Mouse (Mus musculus): ENCODE results near the gene Gpc1.
A peak's percentile ranks its signal among the peaks of the same experiment; 100 is the strongest.

The Gpc1 gene

DNA sequence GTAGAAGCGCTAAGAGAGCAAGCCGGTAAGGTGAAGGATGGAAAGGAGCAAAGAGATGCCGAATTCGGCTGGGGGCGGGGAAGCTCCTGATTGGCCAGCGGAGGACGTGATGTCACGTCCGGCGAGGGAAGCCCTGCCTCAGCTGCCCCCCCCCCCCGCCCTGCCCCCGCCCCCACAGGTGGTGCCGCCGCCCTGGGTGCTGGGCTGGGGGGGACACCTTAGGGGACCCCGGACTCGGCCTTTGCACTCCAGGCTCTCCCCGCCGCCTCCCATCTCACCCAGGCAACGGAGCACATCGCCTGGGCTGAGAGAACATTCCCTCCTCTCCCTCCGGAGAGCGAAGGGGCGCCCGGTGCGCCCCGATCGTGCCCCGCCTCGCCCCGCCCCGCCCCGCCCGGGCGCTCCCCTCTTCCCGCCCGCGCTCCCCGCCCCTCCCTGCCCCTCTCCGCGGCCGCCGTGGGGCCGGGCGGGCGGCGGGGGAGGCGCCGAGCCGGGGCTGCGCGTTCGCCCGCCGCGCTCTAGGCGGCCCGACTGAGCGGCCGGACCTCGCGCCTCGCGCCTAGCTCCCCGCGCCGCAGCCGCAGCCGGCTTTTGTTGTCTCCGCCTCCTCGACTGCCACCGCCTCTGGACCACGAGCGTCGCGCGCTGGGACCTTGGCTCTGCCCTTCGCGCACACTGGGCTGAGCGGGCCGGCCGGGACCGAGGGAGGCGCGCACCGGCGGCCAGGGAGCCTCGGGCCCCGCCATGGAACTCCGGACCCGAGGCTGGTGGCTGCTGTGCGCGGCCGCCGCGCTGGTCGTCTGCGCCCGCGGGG, at the start of gene Gpc1:
Gpc1 (plus strand) TSS at position 458 of the 814 bp plus-strand sequence.
- DNase-seq (ENCODE audit: low spot score): peak; percentile 11

- no peak for DNase-seq (ENCODE audit: low spot score)
These were observed 49.6 kb upstream of the Gpc1 start for GRCm38 (mm10) chr1:92781862-92782261.

- no peak for DNase-seq (ENCODE audit: low spot score)
These were observed 48.9 kb upstream of the Gpc1 start for GRCm38 (mm10) chr1:92782587-92782986.

GRCm38 (mm10) chr1:92787221-92787620, 44.2 kb upstream of the Gpc1 start:
- DNase-seq (ENCODE audit: low spot score): no peak

GRCm38 (mm10) chr1:92788049-92788448, 43.4 kb upstream of the Gpc1 start:
- no peak for DNase-seq (ENCODE audit: low spot score)

DNA sequence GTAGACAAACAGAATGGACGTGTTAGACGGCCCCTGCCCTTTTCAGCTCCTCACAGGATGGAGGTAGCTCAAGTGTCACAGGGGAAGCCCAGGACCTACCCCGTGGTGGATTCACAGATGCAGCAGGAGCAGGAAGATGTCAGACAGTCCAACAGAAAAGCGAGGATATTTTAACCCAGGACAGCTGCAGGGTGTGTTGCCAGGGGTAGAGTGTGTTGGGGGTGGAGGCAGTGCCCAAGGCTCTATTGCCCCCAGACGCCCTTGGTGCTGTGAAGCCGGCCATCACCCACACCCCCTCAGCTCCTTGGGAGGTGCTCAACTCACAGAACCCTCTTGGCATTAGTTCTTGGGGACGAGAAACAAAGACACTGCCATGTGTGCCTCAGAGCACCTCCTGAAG, 40.8 kb upstream of the Gpc1 start:
- no peak for DNase-seq (ENCODE audit: low spot score)

GRCm38 (mm10) chr1:92791070-92791831, 40.2 kb upstream of the Gpc1 start:
- no peak for DNase-seq (ENCODE audit: low spot score)

DNA sequence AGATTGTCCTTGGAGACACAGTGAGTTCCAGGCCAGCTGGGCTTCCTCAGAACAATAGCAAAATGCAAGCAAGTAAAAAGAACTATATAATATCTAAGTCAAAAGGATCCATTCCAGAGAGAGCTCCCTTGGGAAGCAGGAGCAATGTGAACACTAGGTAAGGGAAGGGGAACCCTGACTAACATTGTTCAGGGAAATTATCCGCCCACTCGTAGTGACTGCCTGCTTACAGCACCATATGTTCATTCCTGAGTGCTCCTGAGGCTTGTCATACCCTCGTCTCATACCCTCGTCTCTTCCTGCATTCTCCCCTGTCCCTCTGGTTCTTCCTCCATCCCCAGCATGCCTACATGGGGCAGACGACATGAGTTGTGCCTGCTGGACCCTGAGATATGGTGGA, 37.7 kb upstream of the Gpc1 start:
- DNase-seq (ENCODE audit: low spot score): no peak

DNA sequence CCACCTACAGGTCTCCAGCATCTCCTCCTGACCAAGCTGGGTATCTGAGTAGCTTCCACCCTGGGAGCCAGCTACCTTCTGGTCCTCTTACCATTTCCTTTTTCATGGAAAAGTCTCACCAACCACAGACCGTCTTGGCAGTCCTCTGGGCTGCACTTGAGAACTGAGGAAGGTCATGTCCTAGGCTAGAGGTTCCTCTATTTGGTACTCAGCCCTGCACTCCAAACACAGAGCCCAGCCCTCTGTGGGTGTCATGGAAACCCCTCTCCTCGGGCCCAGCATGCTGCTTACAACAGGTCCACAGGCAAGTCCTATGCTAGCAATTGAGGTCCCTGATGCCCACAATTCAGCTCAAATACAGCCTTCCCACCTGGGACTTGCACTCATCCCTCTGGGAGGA, 33.0 kb upstream of the Gpc1 start:
- no peak for DNase-seq (ENCODE audit: low spot score)

DNA sequence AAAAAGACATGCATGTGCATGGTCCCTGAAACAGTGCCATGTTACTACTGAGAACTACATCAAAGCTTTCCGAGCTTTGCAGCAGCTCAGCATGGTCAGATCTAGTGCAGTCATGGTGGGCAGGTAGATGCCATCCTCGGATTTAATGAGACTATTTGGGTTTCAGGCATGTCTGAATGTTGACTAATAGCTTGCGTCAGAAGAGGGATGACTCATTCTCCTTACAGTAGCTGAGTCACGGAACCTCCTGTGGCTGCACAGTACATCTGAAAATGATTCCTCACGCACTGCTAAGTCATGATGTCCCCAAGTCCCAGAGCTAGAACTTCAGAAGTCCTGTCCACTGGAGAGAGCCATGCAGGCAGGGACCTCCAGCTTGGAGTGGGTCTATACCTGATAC, 31.8 kb upstream of the Gpc1 start:
- DNase-seq (ENCODE audit: low spot score): no peak

GRCm38 (mm10) chr1:92802362-92802761, 29.1 kb upstream of the Gpc1 start:
- no peak for DNase-seq (ENCODE audit: low spot score)

GRCm38 (mm10) chr1:92803376-92803775, 28.1 kb upstream of the Gpc1 start:
- DNase-seq (ENCODE audit: low spot score): no peak

DNA sequence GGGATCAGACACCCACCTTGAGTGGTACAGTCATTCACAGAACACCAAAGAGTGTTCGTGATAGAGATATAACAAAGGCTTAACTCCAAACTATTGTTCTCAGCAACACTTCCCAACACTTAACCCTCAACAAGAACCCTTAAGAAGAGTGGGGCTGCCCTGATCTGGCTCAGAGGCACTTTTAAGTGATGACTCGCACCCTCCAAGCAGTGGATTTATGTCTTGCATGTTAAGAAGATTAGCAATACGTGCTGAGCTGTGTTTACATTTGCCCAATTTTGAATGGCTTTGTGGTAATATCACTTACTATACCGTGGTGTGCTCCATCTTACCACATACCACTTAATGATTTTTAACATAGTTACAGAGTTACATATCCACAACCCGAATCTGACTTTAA, 26.3 kb upstream of the Gpc1 start:
- DNase-seq (ENCODE audit: low spot score): no peak

- no peak for DNase-seq (ENCODE audit: low spot score)
These were observed 25.6 kb upstream of the Gpc1 start for GRCm38 (mm10) chr1:92805836-92806235.

DNA sequence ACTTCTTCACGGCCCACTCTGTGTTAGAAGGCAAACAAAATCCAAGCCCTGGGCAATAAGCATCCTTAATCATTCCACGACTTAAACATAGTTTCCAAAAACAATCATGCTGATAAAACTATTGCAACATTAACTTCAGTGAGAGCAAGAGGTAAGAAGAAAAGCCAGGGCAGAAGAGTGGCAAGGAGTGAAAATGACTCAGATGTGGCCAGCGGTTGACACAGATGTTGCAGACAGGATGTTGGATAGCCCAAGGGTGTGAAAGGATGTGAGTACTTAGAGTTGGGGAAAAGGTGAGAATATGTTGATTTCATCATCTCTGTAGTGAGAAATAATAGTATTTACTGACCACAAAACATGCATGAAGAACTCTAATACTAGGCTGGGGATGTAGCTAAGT, 24.7 kb upstream of the Gpc1 start:
- DNase-seq (ENCODE audit: low spot score): no peak

DNA sequence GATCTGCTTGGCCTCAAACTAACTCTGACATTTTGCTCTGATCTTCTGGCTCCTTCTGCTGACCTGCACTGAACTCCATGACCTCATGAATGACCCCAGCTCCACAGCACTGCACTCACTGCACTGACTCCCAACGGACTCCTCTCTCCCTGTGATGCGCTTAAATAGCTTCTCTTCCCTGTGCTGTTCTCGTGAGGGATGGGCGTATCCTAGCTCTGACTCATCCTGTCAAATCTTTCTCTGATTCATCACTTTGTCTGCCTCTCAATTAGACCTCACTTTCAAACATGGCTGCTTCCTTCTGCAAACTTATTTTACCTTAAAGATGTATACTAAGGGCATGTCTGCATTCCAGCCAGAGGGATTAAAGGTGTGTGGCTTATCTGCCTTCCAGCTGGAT, 21.8 kb upstream of the Gpc1 start:
- no peak for DNase-seq (ENCODE audit: low spot score)

DNA sequence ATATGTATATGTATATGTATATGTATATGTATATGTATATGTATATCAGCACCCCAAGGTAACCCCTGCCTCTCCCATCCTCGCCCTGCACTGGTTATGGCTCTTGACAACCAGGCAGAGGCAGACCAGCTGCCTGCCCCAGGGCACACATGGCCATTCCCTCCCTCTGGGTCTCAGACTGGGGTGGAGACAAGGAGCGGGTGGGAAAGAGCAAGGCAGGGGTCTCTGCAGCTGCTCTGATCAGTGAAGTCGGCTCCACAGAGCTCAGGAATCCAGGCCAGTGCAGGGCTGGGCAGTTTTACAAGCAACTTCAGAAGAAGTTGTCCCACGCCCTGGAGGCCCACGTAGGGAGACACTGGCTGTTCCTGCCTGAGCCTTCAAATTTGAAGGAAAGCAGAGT, 17.1 kb upstream of the Gpc1 start:
- no peak for DNase-seq (ENCODE audit: low spot score)

GRCm38 (mm10) chr1:92815100-92815499, 16.3 kb upstream of the Gpc1 start:
- no peak for DNase-seq (ENCODE audit: low spot score)

GRCm38 (mm10) chr1:92815756-92816294, 15.6 kb upstream of the Gpc1 start:
- DNase-seq (ENCODE audit: low spot score): no peak

GRCm38 (mm10) chr1:92830626-92831187, 738 bp upstream of the Gpc1 start:
- no peak for DNase-seq (ENCODE audit: low spot score)

- DNase-seq (ENCODE audit: low spot score): no peak
These were observed 866 bp downstream of the Gpc1 start for GRCm38 (mm10) chr1:92832011-92833010.

All from spleen, adult 12 weeks (tissue).